Mouse (Mus musculus) adrenal gland, postnatal 14 days (tissue): ENCODE results near the gene Pard6b. TPM values are rescaled to one million over a fixed set of nuclear protein-coding genes. Genes with fewer than 3 reads are reported as not detected.
"Not testable (repeated sequence)": the region's sequence is repeated elsewhere in the genome, so short reads cannot be mapped to it uniquely, and the experiment has no call there.

Source experiments
- DNase-seq: peaks from one replicate; pipeline ENCODE4 v3.0.0; 2021; ENCODE audit warnings: mixed read lengths
- total RNA-seq: library from RNA; stranded (reverse); gene quantifications from 2 replicates; pipeline ENCODE4 v1.2.3, GENCODE M21; 2021

Gene Pard6b
- total RNA-seq, 1 experiment from 2014 or later: 1.7 TPM

DNA sequence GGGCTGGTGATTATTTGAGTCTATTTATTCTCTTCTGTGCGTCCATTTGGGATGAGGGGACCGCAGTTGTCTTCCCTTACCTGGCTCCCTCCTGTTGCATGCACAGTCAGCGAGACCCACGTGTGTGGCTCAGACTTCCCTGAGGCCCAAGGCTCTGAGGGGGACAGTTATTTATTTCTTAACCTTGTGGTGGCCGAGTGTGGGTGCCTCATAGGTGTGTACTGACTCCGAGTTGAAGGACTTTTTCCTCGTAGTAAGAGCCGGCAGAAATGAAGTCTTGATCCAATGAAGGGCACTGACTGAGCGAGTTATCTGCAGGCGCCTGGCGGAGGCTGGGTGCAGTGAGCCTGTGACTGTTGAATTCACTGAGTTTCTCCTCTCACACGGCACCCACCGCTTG lies 19.2 kb downstream of the Pard6b start:
- DNase-seq: no peak

DNA sequence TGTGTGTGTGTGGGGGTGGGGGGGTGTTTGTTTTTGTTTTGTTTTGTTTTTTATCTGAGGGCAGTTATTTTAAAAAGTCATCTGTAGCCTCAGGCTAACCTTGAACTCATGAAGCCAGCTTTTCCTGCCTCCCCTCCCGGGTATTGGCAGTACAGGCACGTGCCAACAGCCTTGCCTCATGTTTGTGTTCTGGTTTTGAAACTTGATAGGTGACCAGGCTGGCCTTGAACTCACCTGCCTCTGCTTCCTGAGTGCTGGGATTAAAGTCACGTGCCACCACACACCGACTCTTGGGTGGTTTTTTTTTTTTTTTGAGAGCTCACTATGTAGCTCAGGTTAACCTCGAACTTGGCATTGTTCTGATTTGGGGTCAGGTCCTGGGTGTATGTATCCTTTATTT lies 21.0 kb downstream of the Pard6b start:
- DNase-seq: no peak

- no peak for DNase-seq
Observed at GRCm38 (mm10) chr2:168103341-168103740, 22.5 kb downstream of the Pard6b start.

GRCm38 (mm10) chr2:168104375-168105144 lies 23.8 kb downstream of the Pard6b start:
- no peak for DNase-seq

DNA sequence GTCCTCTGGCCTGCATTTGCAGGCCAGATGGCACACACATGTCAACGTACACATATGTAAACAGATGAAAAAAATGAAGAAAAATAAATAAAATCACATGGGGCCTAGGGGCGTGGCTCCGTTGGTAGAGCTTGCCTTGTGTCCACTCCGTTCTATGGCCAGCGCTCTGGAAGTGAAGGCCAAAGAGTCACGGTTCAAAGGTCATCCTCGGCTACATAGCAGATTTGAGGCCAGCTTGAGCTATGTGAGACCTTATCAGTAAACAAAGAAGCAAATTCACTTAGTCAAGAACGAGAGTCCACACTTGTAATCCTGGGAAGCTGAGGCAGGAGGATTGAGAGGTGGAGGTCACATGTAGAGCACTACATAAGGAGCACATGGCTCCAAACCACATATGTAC lies 24.5 kb downstream of the Pard6b start:
- no peak for DNase-seq

GRCm38 (mm10) chr2:168106701-168107178 lies 25.9 kb downstream of the Pard6b start:
- peak; percentile 84 for DNase-seq

GRCm38 (mm10) chr2:168107356-168107755 lies 26.6 kb downstream of the Pard6b start:
- no peak for DNase-seq

DNA sequence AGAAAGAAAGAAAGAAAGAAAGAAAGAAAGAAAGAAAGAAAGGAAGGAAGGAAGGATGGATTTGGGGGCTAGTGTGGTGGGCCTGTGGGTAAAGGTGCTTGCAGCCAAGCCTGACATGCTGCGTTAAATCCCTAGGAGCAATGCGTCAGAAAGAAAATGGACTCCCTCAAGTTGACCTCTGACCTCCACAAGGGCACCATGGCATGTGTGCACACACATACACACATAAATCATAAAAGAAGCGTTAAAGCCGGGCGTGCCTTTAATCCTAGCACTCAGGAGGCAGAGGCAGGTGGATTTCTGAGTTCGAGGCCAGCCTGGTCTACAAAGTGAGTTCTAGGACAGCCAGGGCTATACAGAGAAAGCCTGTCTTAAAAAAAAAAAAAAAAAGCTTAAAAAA lies 27.1 kb downstream of the Pard6b start:
- not testable (repeated sequence) for DNase-seq

- peak; percentile 82 for DNase-seq
Observed at GRCm38 (mm10) chr2:168111902-168112301, 31.1 kb downstream of the Pard6b start.

- no peak for DNase-seq
Observed at GRCm38 (mm10) chr2:168113263-168113662, 32.5 kb downstream of the Pard6b start.

DNA sequence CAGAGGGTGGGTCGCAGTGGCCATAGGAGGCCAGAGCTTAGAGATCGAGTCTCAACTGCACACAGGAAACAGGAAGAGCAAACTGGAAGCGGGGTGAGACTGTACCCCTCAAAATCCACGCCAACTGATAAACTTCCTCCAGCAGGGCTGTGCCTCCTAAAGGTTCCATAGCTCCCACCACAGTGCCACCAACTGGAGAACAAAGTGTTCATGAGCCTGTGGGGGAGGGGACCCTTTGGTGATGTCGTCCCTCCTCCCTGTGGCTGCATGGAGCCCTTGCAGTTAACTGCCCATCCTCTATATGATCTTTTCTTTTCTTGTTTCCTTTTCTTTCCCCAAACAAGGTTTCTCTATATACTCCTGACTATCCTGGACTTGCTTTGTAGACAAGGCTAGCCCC lies 32.9 kb downstream of the Pard6b start:
- no peak for DNase-seq

DNA sequence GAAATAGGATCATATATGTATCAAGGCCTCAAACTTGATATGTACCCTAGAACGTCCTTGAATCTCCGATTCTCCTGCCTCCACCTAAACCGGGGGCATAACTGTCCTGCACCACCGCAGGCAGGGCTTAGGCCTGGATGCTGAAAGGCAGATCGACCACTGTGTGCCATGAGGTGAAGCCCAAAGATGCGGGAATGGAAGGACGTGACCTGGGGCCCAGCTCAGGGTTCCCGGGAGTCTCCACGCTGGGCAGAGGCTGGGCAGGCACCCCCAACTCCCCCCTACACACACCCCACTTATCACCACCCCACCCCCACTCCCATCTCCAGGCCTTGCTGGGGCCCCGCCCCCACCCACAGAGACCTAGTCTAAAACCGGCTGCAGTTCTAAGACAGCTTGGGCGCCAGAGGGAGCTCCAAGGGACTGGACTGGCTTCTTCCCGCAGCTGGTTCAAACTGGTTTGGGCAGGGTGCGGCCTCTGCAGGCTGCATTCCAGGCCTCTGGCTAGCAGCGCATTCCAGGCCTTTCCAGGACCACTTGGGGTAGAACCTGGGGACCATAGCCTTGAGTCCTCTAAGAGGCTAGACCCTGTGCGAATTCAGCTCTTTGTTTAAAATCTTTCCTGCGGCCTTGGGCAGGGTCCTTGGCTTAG lies 34.0 kb downstream of the Pard6b start:
- peak; percentile 90 for DNase-seq

GRCm38 (mm10) chr2:168115826-168116225 lies 35.0 kb downstream of the Pard6b start:
- no peak for DNase-seq

DNA sequence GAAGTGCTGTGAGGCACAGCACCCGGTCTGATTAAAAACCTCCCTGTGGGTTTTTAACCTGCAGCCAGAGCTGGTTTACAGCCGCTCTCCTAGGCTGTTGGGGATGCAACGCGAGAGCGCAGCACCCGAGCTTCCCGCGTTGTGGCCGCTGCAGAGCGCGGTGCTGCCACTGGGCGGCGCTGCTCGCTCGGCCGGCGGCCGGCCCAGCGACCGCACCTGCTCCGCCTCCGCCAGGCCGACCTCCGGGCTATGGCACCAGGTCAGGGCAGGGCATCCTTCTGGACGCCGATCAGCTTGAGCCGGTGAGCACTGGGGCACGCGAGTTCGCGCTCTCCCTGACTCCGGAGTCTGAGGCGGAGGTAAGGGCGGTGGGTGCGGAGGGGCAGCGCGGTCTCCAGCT lies 36.3 kb downstream of the Pard6b start:
- peak; percentile 81 for DNase-seq

DNA sequence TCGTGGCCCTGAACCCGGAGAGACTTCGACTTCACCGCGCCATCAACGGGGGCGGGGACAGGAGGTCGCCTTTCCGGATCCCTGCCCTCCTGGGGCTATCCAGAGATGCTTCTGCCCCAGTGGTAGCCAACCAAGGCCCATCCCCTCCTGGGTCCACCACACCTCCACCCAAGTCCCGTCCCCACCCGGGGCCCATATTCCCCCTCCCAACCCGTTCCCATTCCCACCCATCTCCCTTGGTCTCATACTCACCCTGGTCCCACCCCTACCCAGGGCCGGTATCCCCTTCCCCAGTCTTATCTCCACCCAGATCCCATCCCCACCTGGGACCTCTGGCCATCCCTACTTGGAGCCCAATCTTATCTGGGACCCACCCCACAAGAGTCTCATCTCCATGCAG lies 36.7 kb downstream of the Pard6b start:
- DNase-seq: no peak

- DNase-seq: no peak
Observed at GRCm38 (mm10) chr2:168117967-168118366, 37.2 kb downstream of the Pard6b start.

DNA sequence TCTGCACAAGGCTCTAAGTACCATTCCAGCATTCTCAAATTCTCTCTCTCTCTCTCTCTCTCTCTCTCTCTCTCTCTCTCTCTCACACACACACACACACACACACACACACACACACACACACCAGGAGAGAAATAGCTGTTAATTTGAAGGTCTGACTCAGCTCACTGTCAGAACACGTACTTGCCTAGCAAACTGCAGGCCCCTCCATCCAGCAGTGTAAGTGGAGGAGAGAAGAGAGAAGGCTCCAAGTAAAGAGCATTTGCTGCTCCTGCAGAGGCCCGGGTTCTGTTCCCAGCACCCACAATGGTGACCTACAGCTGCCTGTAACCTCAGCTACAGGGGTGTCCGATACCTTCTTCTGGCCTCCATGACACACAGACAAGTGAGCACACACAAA lies 37.7 kb downstream of the Pard6b start:
- DNase-seq: no peak

GRCm38 (mm10) chr2:168119123-168119522 lies 38.3 kb downstream of the Pard6b start:
- no peak for DNase-seq

- DNase-seq: no peak
Observed at GRCm38 (mm10) chr2:168120906-168121305, 40.1 kb downstream of the Pard6b start.

GRCm38 (mm10) chr2:168123652-168124051 lies 42.8 kb downstream of the Pard6b start:
- DNase-seq: no peak

GRCm38 (mm10) chr2:168125288-168126089 lies 44.7 kb downstream of the Pard6b start:
- DNase-seq: no peak

DNA sequence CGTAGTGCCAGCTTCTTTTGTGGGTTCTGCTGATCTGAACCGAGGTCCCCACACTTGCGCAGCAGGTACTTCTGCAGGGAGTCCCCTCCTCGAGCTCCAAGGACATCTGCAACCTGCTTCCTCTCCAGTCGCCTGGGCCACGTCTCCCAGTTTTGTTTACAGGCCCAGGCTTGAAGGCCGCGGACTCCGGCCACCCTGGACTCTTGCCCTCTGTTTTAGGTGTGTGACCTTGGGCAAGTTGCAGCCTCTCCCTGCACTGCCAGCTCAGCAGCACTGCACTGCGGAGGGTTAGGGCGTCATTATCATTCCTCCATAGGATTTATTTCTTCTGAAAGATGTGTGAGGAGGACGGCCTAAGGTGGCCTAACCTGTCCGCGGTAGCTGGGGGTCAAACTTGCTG lies 47.0 kb downstream of the Pard6b start:
- DNase-seq: peak; percentile 69
